Mouse (Mus musculus) cerebellum, adult 11-12 months (tissue): ENCODE results near the gene Klhl32.
"Not testable (repeated sequence)": the region's sequence is repeated elsewhere in the genome, so short reads cannot be mapped to it uniquely, and the experiment has no call there.

Source experiments
- DNase-seq: peaks from one replicate; pipeline ENCODE4 v3.0.0; 2022

Klhl32 gene

GRCm38 (mm10) chr4:24850401-24851325 lies at the start of gene Klhl32:
Klhl32 (minus strand) TSS chr4:24851124.
- DNase-seq: peak; percentile 89

GRCm38 (mm10) chr4:24899146-24899545 lies 48.2 kb upstream of the Klhl32 start:
- no peak for DNase-seq

GRCm38 (mm10) chr4:24898636-24899035 lies 47.7 kb upstream of the Klhl32 start:
- no peak for DNase-seq

- DNase-seq: peak; percentile 94
These were observed 47.1 kb upstream of the Klhl32 start, which contains the start of gene Ndufaf4 for GRCm38 (mm10) chr4:24897851-24898515. Ndufaf4 (plus strand) TSS chr4:24898083.

- DNase-seq: no peak
These were observed 46.4 kb upstream of the Klhl32 start for GRCm38 (mm10) chr4:24897351-24897750.

- DNase-seq: no peak
These were observed 45.9 kb upstream of the Klhl32 start for GRCm38 (mm10) chr4:24896829-24897228.

GRCm38 (mm10) chr4:24894625-24895024 lies 43.7 kb upstream of the Klhl32 start:
- DNase-seq: no peak

GRCm38 (mm10) chr4:24892293-24892692 lies 41.4 kb upstream of the Klhl32 start:
- DNase-seq: not testable (repeated sequence)

- DNase-seq: not testable (repeated sequence)
These were observed 38.5 kb upstream of the Klhl32 start for GRCm38 (mm10) chr4:24889386-24889785.

- DNase-seq: no peak
These were observed 18.3 kb upstream of the Klhl32 start for GRCm38 (mm10) chr4:24869230-24869629.

GRCm38 (mm10) chr4:24865691-24866090 lies 14.8 kb upstream of the Klhl32 start:
- no peak for DNase-seq

- DNase-seq: no peak
These were observed 3.5 kb downstream of the Klhl32 start for GRCm38 (mm10) chr4:24847406-24847805.

- no peak for DNase-seq
These were observed 5.4 kb downstream of the Klhl32 start for GRCm38 (mm10) chr4:24845546-24845945.

GRCm38 (mm10) chr4:24838567-24838966 lies 12.4 kb downstream of the Klhl32 start:
- no peak for DNase-seq

GRCm38 (mm10) chr4:24835555-24835954 lies 15.4 kb downstream of the Klhl32 start:
- no peak for DNase-seq

GRCm38 (mm10) chr4:24808316-24808715 lies 42.6 kb downstream of the Klhl32 start:
- DNase-seq: no peak

GRCm38 (mm10) chr4:24801881-24802280 lies 49.0 kb downstream of the Klhl32 start:
- DNase-seq: no peak

GRCm38 (mm10) chr4:24801343-24801742 lies 49.6 kb downstream of the Klhl32 start:
- DNase-seq: no peak

- DNase-seq: no peak
These were observed 50.5 kb downstream of the Klhl32 start for GRCm38 (mm10) chr4:24800345-24800936.

GRCm38 (mm10) chr4:24799037-24799436 lies 51.9 kb downstream of the Klhl32 start:
- no peak for DNase-seq

GRCm38 (mm10) chr4:24797868-24798267 lies 53.1 kb downstream of the Klhl32 start:
- no peak for DNase-seq

GRCm38 (mm10) chr4:24797280-24797679 lies 53.6 kb downstream of the Klhl32 start:
- no peak for DNase-seq

- peak; percentile 73 for DNase-seq
These were observed 54.7 kb downstream of the Klhl32 start for GRCm38 (mm10) chr4:24796229-24796628.

GRCm38 (mm10) chr4:24795180-24795579 lies 55.7 kb downstream of the Klhl32 start:
- DNase-seq: no peak
